Mouse (Mus musculus): ENCODE data around the gene Axin2.

DNA sequence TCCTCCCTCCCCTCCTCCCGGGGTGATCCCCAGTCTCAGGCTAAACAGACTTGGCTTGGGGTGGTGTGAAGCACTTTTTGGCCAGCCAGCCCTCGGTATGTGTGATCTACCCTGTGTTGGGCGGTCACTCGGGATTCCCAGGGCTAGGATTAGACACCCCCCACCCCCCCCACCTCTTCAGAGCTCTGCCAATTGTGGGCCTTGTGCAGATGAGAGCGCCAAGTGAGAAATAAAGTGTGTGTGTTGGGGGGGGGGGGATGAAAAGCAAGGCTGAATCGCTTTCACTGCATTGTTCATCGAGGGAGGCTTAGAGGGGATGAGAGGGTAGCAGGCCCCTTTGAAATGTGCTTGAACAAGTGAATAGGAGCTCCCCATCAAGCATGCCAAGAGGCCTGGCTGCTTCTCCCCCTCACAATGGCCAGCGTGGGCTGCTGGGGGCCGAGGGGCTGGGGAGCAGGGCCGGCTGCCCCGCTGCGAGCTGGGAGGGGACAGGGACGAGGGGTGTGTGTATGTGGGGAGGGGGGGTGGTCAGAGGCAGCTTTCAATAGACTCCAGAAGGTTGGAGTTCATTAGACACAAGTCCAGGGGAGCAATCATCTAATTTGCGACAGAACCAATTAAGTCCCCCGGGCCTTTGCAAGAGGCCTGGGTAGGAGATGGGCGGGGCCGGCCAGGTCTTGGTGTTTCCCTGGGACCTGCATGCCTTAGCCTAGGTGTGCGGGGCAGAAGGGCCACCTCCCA lies 15.1 kb downstream of the Axin2 start:
- TF ChIP-seq CTCF (IDR thresholded peaks at IDR 0.05; ENCODE audit: low read depth, low read length) (no peak), POLR2A (IDR thresholded peaks at IDR 0.05; ENCODE audit: borderline replicate concordance, low read depth, low read length) (no peak)
